Mouse (Mus musculus) megakaryocyte, embryonic 14.5 days (primary cell): ENCODE data around the gene Hoxb9. TPM values are rescaled to one million over a fixed set of nuclear protein-coding genes. Genes with fewer than 3 reads are reported as not detected.

ENCODE experiments used
- H3K27me3 ChIP-seq: replicated peaks from 2 replicates; pipeline ENCODE3; 2012; ENCODE audit warnings: inconsistent platforms
- H3K36me3 ChIP-seq: replicated peaks from 2 replicates; pipeline ENCODE3; 2012; ENCODE audit warnings: low read length, inconsistent platforms, mixed read lengths
- H3K4me1 ChIP-seq: 2 replicates; pipeline ENCODE4 v1.6.1; 2012; ENCODE audit warnings: inconsistent platforms
- H3K4me3 ChIP-seq: replicated peaks from 2 replicates; pipeline ENCODE3; 2012; ENCODE audit warnings: moderate library complexity, mild to moderate bottlenecking, inconsistent platforms
- H3K9me3 ChIP-seq: 2 replicates; pipeline ENCODE4 v1.6.1; 2012; ENCODE audit warnings: inconsistent platforms
- FLI1 ChIP-seq: IDR thresholded peaks from 2 replicates; pipeline ENCODE4 v1.6.1; 2012; ENCODE audit warnings: low read length, inconsistent platforms, mixed read lengths
- GATA1 ChIP-seq: IDR thresholded peaks from 3 replicates; pipeline ENCODE4 v1.6.1; 2012; ENCODE audit warnings: mixed read lengths, low read length, inconsistent platforms, borderline replicate concordance
- polyA plus RNA-seq: library from polyadenylated mRNA; stranded (reverse); fragments of >175 nt; gene quantifications from 2 replicates; pipeline ENCODE4 v1.2.3, GENCODE M21; 2012; ENCODE audit warnings: low replicate concordance; ENCODE audit not compliant: insufficient read depth

The Hoxb9 gene
- polyA plus RNA-seq, 1 experiment = 0.09 TPM

GRCm38 (mm10) chr11:96284041-96284749, 12.9 kb downstream of the Hoxb9 start:
- Histone ChIP-seq H3K36me3 (no peaks in the 10 kb centered on the region), H3K4me1 (peaks cover 39% of the 10 kb centered on the region), H3K9me3 (no peaks in the 10 kb centered on the region), H3K4me3 (peak overlapping the region; percentile 82), H3K27me3 (peaks cover 97% of the 10 kb centered on the region)
- no peak for TF ChIP-seq FLI1
- no peak for TF ChIP-seq GATA1

DNA sequence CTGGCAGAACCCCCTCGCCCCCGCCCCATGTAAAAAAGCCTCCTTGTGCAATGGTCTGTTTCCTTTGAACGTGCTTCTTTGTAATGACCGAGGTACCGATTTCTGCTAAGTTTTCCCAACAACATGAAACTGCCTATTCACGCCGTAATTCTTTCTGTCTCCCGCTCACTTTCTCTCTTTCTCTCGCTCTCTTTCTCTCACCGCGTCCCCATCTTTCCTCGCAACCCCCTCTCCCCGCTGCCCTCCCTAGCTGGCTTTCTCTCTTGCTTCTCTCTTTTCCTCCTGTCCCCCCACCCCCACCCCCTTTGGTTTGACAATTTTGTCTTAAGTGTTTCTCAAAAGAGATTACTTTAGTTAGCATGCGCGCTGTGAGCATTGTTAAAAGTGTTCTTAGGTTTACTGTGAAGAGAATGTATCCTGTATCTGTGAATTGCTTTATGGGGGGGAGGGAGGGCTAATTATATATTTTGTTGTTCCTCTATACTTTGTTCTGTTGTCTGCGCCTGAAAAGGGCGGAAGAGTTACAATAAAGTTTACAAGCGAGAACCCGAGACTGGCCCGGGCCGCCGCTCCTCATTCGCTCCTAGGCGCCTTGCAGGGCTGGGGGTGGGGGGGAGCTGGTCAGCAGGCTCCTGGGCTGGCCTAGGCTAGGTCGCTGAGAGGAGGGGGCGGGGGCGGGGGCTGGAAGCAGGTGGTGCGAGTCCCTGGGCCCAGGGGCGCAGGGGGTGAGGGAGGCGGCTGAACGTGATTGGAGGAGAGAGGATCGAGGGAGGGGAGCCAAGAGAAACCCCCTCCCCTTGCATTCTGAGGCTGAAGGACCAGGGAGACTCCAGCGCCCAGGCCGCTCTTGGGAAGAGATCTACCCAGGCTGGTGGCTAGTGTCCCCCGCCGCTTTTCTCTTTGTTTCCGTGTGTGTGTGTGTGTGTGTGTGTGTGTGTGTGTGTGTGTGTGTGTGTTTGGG, 13.8 kb downstream of the Hoxb9 start:
- H3K4me3 ChIP-seq = peak overlapping the region; percentile 82
- TF ChIP-seq FLI1 (no peak), GATA1 (no peak)
- H3K9me3 ChIP-seq = no peaks in the 10 kb centered on the region
- H3K36me3 ChIP-seq = no peaks in the 10 kb centered on the region
- peaks cover 98% of the 10 kb centered on the region for H3K27me3 ChIP-seq
- H3K4me1 ChIP-seq = peaks cover 34% of the 10 kb centered on the region

GRCm38 (mm10) chr11:96285771-96286738, 14.8 kb downstream of the Hoxb9 start, which contains the start of gene Hoxb7:
Gene Hoxb7 (plus strand): TSS chr11:96286623.
- TF ChIP-seq GATA1 = no peak
- TF ChIP-seq FLI1 = no peak
- Histone ChIP-seq H3K4me1 (peaks cover 34% of the 10 kb centered on the region), H3K4me3 (peak within 1 kb of the TSS; percentile 53), H3K9me3 (no peaks in the 10 kb centered on the region), H3K27me3 (peaks cover 99% of the 10 kb centered on the region), H3K36me3 (no peaks in the 10 kb centered on the region)

DNA sequence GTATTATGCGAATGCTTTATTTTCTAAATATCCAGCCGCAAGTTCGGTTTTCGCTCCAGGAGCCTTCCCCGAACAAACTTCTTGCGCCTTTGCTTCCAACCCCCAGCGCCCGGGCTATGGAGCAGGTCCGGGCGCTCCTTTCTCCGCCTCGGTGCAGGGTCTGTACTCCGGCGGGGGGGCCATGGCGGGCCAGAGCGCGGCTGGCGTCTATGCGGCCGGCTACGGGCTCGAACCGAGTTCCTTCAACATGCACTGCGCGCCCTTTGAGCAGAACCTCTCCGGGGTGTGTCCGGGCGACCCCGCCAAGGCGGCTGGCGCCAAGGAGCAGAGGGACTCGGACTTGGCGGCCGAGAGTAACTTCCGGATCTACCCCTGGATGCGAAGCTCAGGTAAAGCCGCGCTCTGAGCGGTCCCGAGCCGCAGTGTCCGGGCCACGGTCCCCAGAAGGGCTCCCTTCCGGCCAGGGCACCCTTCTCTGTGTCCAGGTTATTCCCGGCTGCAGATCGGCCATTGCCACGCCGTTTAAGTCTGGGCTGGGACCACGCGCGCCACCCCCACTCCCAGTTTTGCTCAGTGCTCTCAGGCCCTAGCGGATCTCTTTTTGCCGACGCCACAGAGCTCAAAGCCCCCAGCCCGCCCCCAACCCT, 15.6 kb downstream of the Hoxb9 start:
- Histone ChIP-seq H3K4me1 (peaks cover 34% of the 10 kb centered on the region), H3K27me3 (peaks cover 100% of the 10 kb centered on the region), H3K36me3 (no peaks in the 10 kb centered on the region), H3K9me3 (no peaks in the 10 kb centered on the region), H3K4me3 (peak overlapping the region; percentile 53)
- TF ChIP-seq FLI1 (no peak), GATA1 (no peak)

DNA sequence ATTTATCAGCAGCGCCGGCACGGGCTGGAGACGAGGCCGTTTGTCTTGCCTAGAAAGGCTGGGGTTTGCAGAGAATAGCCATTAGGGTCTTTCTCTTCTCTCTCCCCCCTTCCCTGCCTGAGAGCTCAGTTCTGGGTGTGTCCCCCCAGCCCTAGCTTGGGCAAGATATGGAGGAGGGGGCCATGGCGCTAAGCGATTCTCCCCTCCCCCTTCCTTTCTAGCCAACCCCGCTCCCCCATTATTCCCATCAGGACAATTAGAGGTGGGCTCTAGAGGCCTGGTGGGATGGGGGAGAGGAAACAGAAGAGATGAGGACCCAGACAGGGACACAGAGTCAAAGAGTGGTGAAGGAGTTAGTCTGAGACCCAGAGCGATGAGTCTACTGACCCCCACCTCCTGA, 16.2 kb downstream of the Hoxb9 start:
- TF ChIP-seq GATA1 (no peak), FLI1 (no peak)
- Histone ChIP-seq H3K4me3 (no peak overlapping the region), H3K36me3 (no peaks in the 10 kb centered on the region), H3K27me3 (peaks cover 100% of the 10 kb centered on the region), H3K4me1 (peaks cover 34% of the 10 kb centered on the region), H3K9me3 (no peaks in the 10 kb centered on the region)

- Histone ChIP-seq H3K4me1 (peaks cover 38% of the 10 kb centered on the region), H3K36me3 (no peaks in the 10 kb centered on the region), H3K9me3 (no peaks in the 10 kb centered on the region), H3K27me3 (peaks cover 100% of the 10 kb centered on the region), H3K4me3 (no peak overlapping the region)
- TF ChIP-seq FLI1 (no peak), GATA1 (no peak)
Observed at GRCm38 (mm10) chr11:96288455-96289221, 17.4 kb downstream of the Hoxb9 start.

- no peaks in the 10 kb centered on the region for H3K36me3 ChIP-seq
- H3K9me3 ChIP-seq = no peaks in the 10 kb centered on the region
- H3K4me3 ChIP-seq = no peak overlapping the region
- TF ChIP-seq FLI1 (no peak), GATA1 (no peak)
- H3K4me1 ChIP-seq = peaks cover 38% of the 10 kb centered on the region
- peaks cover 100% of the 10 kb centered on the region for H3K27me3 ChIP-seq
Observed at GRCm38 (mm10) chr11:96289293-96289692, 18.0 kb downstream of the Hoxb9 start.

GRCm38 (mm10) chr11:96289837-96290236, 18.6 kb downstream of the Hoxb9 start:
- H3K9me3 ChIP-seq = no peaks in the 10 kb centered on the region

More at GRCm38 (mm10) chr11:96289837-96290236, 18.6 kb downstream of the Hoxb9 start:
- no peak for TF ChIP-seq GATA1
- TF ChIP-seq FLI1 = no peak
- H3K27me3 ChIP-seq = peaks cover 100% of the 10 kb centered on the region
- peaks cover 38% of the 10 kb centered on the region for H3K4me1 ChIP-seq
- H3K4me3 ChIP-seq = no peak overlapping the region
- H3K36me3 ChIP-seq = no peaks in the 10 kb centered on the region
